Comparison of ENCODE assay signal across 10 mouse cellular contexts in genomic region chr13:51328971-51329346, GRCm38 (mm10).
DNase-seq lines count a peak whose midpoint lies in the region; ATAC-seq lines count a peak whose summit lies in the region.
"Had no signal": no experiment of that assay in that cellular context is flagged by ENCODE, and none has a peak within 500 bp of the region (broad histone marks: within the 10 kb centered on the region; RNA-seq: fewer than 3 reads in every experiment).

No protein-coding gene starts in this region.

- no peak for DNase-seq in heart, embryonic 10.5 days (ENCODE audit: low spot score)
- DNase-seq in heart, postnatal 25 days (ENCODE audit: low spot score) = no peak
- DNase-seq in urinary bladder, postnatal 14 days (ENCODE audit: low spot score) = peak; percentile 30
- no peak for DNase-seq in urinary bladder, adult 2 months (ENCODE audit: low spot score)
- no peak for DNase-seq in right cerebral cortex, postnatal 14 days
- no peak for DNase-seq in left cerebral cortex, adult 9 months (ENCODE audit: low spot score in 2 of 2)
- no peak for DNase-seq in right cerebral cortex, postnatal 25 days
- DNase-seq: liver, postnatal 0 days had no signal

- 74% methylated on average over 8 of the region's 8 CpGs for WGBS in heart, embryonic 10.5 days
- 50% methylated on average over 8 of the region's 8 CpGs for WGBS in limb, embryonic 13.5 days

- no peak overlapping the region for H3K9ac ChIP-seq in limb, embryonic 13.5 days
- H3K9ac ChIP-seq: liver, postnatal 0 days had no signal

- H3K36me3 ChIP-seq in heart, embryonic 10.5 days = no peaks in the 10 kb centered on the region
- no peaks in the 10 kb centered on the region for H3K36me3 ChIP-seq in limb, embryonic 13.5 days

- no peaks in the 10 kb centered on the region for H3K9me3 ChIP-seq in heart, embryonic 10.5 days
- H3K9me3 ChIP-seq in limb, embryonic 13.5 days = no peaks in the 10 kb centered on the region

- H3K27me3 ChIP-seq in heart, embryonic 10.5 days (ENCODE audit: insufficient read depth, poor library complexity, severe bottlenecking) = no peaks in the 10 kb centered on the region
- H3K27me3 ChIP-seq in limb, embryonic 13.5 days = no peaks in the 10 kb centered on the region

- H3K27ac ChIP-seq in heart, embryonic 10.5 days = peak overlapping the region; percentile 75
- peak overlapping the region; percentile 44; the same call in 1 of the 2 replicates for H3K27ac ChIP-seq in limb, embryonic 13.5 days

- no peak overlapping the region for H3K4me3 ChIP-seq in heart, embryonic 10.5 days
- no peak overlapping the region for H3K4me3 ChIP-seq in limb, embryonic 13.5 days

- intact Hi-C loops in heart, postnatal 25 days (cut with DNase I) = no loop called here

- ATAC-seq in limb, embryonic 13.5 days (ENCODE audit: low FRiP score, low read depth) = 0 out of 2 replicates have a peak, but pooled peaks have one; percentile 20
- ATAC-seq: CD4-positive, CD25-positive, alpha-beta regulatory T cell, adult 4 months; liver, postnatal 0 days had no signal

- H3K4me1 ChIP-seq in heart, embryonic 10.5 days = peaks cover 15% of the 10 kb centered on the region
- peaks cover 54% of the 10 kb centered on the region for H3K4me1 ChIP-seq in limb, embryonic 13.5 days

- H3K4me2 ChIP-seq in limb, embryonic 13.5 days (replicated peaks) = no peak overlapping the region
